Mouse (Mus musculus) kidney, adult 11 months (tissue): Measurements from ENCODE around the gene Cdk14.
A peak's percentile ranks its signal among the peaks of the same experiment; 100 is the strongest.

Source experiments
- DNase-seq: peaks from one replicate; pipeline ENCODE4 v3.0.0; 2022

Cdk14 gene

GRCm38 (mm10) chr5:4825951-4826350, 594.2 kb downstream of the Cdk14 start:
- peak; percentile 37 for DNase-seq

- DNase-seq: no peak
Observed at GRCm38 (mm10) chr5:4825076-4825475, 595.0 kb downstream of the Cdk14 start.

GRCm38 (mm10) chr5:4824171-4824570, 595.9 kb downstream of the Cdk14 start:
- no peak for DNase-seq

DNA sequence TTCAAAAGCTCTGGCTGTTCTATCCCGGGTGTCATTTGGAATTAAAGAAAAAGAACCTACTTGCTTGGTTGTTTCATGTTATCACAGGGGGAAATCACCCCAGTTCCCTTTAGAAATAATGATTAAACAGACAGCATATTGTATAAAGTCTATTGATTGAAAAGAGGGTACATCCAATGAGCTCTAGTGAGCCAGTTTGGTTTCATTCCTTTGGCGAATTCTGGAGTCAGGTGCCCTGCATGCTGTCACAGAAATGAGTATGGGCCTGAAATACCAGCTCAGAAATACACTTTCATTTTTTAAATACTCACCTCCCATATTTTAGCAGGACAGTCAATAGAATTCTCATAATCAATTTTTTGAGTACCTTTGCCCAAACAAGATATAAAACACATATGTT, 598.1 kb downstream of the Cdk14 start:
- DNase-seq: no peak

GRCm38 (mm10) chr5:4821368-4821771, 598.7 kb downstream of the Cdk14 start:
- DNase-seq: no peak

- DNase-seq: no peak
Observed at GRCm38 (mm10) chr5:4816981-4817380, 603.1 kb downstream of the Cdk14 start.

- DNase-seq: no peak
Observed at GRCm38 (mm10) chr5:4814465-4815204, 605.5 kb downstream of the Cdk14 start.

- no peak for DNase-seq
Observed at GRCm38 (mm10) chr5:4813357-4813756, 606.8 kb downstream of the Cdk14 start.

GRCm38 (mm10) chr5:4812036-4812729, 607.9 kb downstream of the Cdk14 start:
- no peak for DNase-seq

GRCm38 (mm10) chr5:4805228-4805627, 614.9 kb downstream of the Cdk14 start:
- DNase-seq: peak; percentile 36

- DNase-seq: no peak
Observed at GRCm38 (mm10) chr5:4803708-4804107, 616.4 kb downstream of the Cdk14 start.

GRCm38 (mm10) chr5:4801971-4802370, 618.1 kb downstream of the Cdk14 start:
- no peak for DNase-seq

DNA sequence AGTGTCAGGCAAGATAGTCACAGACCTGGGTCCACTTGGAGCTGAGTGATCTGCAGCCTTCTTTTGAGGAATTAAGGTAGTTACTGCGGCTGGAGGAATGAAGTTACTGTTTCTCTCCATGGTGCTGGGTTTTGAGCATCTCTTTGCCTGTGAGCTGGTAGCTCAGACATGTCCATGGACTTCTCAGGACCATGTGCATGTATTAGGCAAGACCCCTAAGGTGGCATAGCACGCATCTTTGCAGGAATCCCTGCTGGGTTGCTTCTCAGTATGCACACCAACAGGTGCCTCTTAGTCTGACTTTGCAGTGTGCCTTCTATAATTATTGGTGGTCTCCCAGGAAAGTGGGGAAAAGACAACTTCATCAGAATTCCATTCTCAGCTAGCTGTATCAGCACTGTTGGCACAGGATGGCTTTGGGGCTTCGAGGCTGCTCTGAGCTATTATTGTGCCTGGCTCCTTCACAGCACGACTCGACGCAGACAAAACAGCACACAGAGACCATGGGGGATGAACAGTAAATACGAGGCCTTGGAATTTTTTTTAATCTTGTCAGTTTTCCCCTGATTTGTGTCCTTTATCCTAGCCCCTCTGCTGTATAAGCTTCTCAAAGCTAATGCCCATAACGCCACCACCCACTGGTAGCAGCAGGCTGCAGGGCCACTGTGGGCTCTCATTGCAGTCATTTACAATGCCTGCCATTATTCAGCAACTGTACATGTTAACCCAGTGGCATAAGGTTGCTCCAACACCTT, 618.8 kb downstream of the Cdk14 start:
- DNase-seq: no peak

GRCm38 (mm10) chr5:4791219-4791618, 628.9 kb downstream of the Cdk14 start:
- DNase-seq: no peak

- no peak for DNase-seq
Observed at GRCm38 (mm10) chr5:4790265-4790664, 629.8 kb downstream of the Cdk14 start.

DNA sequence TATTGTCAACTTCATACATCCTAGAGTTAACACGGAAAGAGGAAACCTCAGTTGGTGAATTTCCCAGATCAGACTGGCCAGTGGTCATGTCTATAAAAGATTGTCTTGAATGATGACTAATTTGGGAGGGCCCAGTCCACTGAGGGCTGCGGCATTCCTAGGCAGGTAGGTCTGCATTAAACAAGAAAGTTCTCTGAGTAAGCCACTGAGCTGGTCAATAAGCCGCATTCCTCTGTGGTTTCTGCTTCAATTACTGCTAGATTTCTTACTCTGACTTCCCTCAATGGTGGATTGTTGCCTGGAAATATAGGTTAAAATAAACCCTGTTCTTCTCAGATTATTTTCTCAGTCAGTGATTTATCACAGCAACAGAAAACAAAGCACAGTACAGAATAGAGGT, 631.6 kb downstream of the Cdk14 start:
- DNase-seq: no peak

DNA sequence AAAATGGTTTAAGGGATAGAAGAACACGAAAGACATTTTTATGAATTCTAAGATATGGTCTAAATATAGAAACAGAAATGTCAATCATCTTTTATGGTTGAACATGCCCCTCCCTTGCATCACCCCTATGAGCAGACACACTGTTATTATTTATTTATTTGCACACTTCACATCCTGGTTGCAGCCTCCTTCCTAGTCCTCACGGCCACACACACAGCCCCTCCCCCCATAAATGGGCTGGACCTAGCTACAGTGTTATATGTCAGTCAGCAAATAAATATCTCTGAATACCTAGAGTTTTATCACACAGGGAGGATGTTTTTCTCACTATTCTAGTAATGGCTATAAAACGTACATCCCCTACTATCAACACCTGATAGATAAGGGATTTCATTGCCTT, 633.3 kb downstream of the Cdk14 start:
- no peak for DNase-seq

- no peak for DNase-seq
Observed at GRCm38 (mm10) chr5:4778274-4778673, 641.8 kb downstream of the Cdk14 start.

DNA sequence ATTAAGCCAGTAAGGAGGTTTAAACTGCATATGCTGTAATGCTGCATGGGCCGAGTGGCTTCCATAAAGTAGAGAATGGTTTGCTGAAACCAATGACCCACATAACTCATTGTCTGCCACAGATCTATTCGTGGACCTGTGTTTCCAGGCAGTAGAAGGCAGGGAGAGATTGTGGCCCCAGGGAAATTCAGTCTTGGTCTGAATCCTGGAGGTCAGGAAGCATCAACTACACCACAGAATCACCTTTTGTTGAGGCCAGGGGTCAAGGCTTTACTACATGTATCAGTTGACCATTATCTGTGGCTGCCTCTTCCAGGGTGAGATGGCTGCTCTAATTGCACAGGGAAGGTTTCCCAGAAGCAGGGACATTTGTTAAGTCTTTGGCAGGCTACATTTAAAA, 643.6 kb downstream of the Cdk14 start:
- DNase-seq: no peak

DNA sequence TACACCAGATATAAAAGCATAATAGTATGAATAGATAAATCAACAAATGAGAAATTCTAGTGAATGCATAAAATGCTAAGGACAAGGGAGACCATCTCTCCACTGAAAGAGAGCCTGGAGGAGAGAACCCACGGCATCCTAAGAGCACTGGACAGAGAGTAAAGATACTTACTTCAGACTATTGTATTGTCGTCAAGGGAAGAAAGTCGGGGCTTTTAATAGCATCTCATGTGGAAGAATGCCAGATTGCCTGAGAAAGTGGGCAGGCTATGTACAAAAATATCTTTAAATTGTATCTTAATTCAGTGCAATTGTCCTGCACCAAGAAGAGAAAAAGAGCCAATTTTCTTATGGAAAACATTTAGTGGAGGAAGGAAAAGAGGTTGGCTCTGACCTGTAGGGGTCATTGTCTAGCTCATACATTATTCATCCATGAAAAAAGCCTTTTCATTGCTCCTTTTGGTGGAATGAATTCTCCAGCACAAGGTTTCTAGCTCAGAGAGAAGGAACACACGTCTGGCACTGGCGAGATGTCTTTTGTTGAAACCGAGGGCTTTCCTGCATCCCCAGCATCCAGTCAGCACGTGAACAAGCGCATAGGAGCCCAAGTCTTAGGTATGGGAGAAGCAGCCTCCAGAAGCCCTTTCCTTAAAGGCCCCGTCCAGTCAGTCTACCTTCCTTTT, 646.9 kb downstream of the Cdk14 start:
- DNase-seq: no peak

GRCm38 (mm10) chr5:4770609-4771008, 649.5 kb downstream of the Cdk14 start:
- DNase-seq: no peak

- no peak for DNase-seq
Observed at GRCm38 (mm10) chr5:4767896-4768295, 652.2 kb downstream of the Cdk14 start.

DNA sequence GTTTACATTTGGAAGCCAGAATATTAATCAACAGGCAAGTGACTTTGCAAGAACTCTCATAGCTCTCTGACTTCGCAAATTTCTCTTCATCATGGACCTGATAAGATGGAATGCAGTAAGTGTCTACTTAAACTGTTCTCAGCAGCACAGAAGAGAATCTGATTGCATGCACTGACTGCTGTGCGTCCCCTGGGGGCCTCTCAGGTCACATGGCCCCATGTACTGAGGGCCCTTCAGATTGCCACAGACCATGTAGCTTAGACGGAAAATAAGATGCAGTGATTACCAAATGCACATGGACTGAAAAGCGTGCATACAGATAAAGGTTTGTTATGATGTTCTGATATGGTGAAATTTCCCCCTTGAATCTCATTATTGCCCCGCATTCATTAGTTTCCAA, 653.4 kb downstream of the Cdk14 start:
- DNase-seq: no peak
